ENCODE assay signal across 8 mouse cellular contexts in genomic region chr6:38134806-38135559, GRCm38 (mm10). TPM values are rescaled to one million over a fixed set of nuclear protein-coding genes. Genes with fewer than 3 reads are reported as not detected.
DNase-seq lines count a peak whose midpoint lies in the region; ATAC-seq and TF ChIP-seq lines count a peak whose summit lies in the region.
"Had no signal": no experiment of that assay in that cellular context is flagged by ENCODE, and none has a peak within 500 bp of the region (broad histone marks: within the 10 kb centered on the region; RNA-seq: fewer than 3 reads in every experiment).

No protein-coding gene starts in this region.

- 85% methylated on average over 8 of the region's 8 CpGs for WGBS in intestine, postnatal 0 days

- H3K9ac ChIP-seq in intestine, postnatal 0 days (ENCODE audit: low read depth, low read length), result no peak overlapping the region
- H3K9ac ChIP-seq: lung, embryonic 14.5 days had no signal

- no peaks in the 10 kb centered on the region for H3K27me3 ChIP-seq in intestine, postnatal 0 days (replicated peaks; ENCODE audit: control insufficient read depth, insufficient read depth, low read length)

- no peak overlapping the region for H3K4me3 ChIP-seq in intestine, postnatal 0 days (ENCODE audit: low read depth, low read length)

- no peak overlapping the region for H3K4me2 ChIP-seq in intestine, postnatal 0 days (replicated peaks; ENCODE audit: low read depth)
- H3K4me2 ChIP-seq: lung, embryonic 14.5 days had no signal

- no peak for ATAC-seq in intestine, postnatal 0 days

- peak; percentile 54 to 60 for DNase-seq in kidney, postnatal 36 days
- DNase-seq in kidney, postnatal 4 days, result no peak
- peak; percentile 70 for DNase-seq in cerebellum, adult 11-12 months
- peak; percentile 37 for DNase-seq in gonadal fat pad, adult 2 months (ENCODE audit: low read depth)
- peak; percentile 75 for DNase-seq in right cerebral cortex, postnatal 25 days
- DNase-seq in spleen, postnatal 4 days (ENCODE audit: low spot score in 2 of 2), result no peak
- DNase-seq: lung, embryonic 14.5 days had no signal

- H3K9me3 ChIP-seq in intestine, postnatal 0 days (ENCODE audit: control insufficient read depth), result no peaks in the 10 kb centered on the region

- no peak for TF ChIP-seq CTCF in intestine, postnatal 0 days (IDR thresholded peaks at IDR 0.05; ENCODE audit: low read depth)

- no peaks in the 10 kb centered on the region for H3K4me1 ChIP-seq in intestine, postnatal 0 days (replicated peaks; ENCODE audit: control insufficient read depth, insufficient read depth, low read length)

- H3K27ac ChIP-seq in intestine, postnatal 0 days (ENCODE audit: low read depth, low read length), result no peak overlapping the region

- H3K36me3 ChIP-seq in intestine, postnatal 0 days (ENCODE audit: control insufficient read depth, insufficient read depth), result no peaks in the 10 kb centered on the region

RNA-seq across cellular contexts. Expression of gene Atp6v0a4, which starts 10.6 kb away (rescaled TPM):
- polyA plus RNA-seq in gonadal fat pad, adult 2 months (2012; rRNA removed), result 4.1 and 5.3 TPM in 2 replicates
- polyA plus RNA-seq in intestine, postnatal 0 days (2015; fragmentation: Nextera tagmentation; extraction: Ambion mirVana), result 0.26 and 0.37 TPM in 2 replicates

RNA-seq across cellular contexts. Expression of gene Tmem213, which starts 25.9 kb away (rescaled TPM):
- 1.5 and 2.6 TPM in 2 replicates for polyA plus RNA-seq in gonadal fat pad, adult 2 months (2012; rRNA removed)
- polyA plus RNA-seq in intestine, postnatal 0 days (2015; fragmentation: Nextera tagmentation; extraction: Ambion mirVana), result not detected in 2 replicates

Comparison
In these comparisons a context has a peak if more than half of its experiments do, and no peak if none do; other contexts are left out.
1. DNase-seq: peak in kidney, postnatal 36 days (2 of 2), cerebellum, adult 11-12 months (single experiment), gonadal fat pad, adult 2 months (single experiment) and right cerebral cortex, postnatal 25 days (single experiment); none in kidney, postnatal 4 days (0 of 2) and spleen, postnatal 4 days (0 of 2).